Mouse (Mus musculus) bone marrow macrophage, adult 2 months (primary cell): Measurements from ENCODE around the gene Fam3a. TPM values are rescaled to one million over a fixed set of nuclear protein-coding genes. Genes with fewer than 3 reads are reported as not detected.

Source experiments
- H3K27ac ChIP-seq: 2 replicates; pipeline ENCODE4 v1.5.1; 2012; ENCODE audit warnings: low read depth, low read length; ENCODE audit not compliant: insufficient read depth
- H3K4me1 ChIP-seq: 2 replicates; pipeline ENCODE4 v1.6.1; 2012; ENCODE audit warnings: low read length; ENCODE audit not compliant: control insufficient read depth, insufficient read depth
- H3K4me3 ChIP-seq: 2 replicates; pipeline ENCODE4 v1.5.1; 2012; ENCODE audit warnings: mild to moderate bottlenecking, low read length, moderate library complexity; ENCODE audit not compliant: insufficient read depth
- CTCF ChIP-seq: IDR thresholded peaks from 2 replicates; pipeline ENCODE4 v1.5.1; 2012; ENCODE audit warnings: low read depth, mild to moderate bottlenecking, low read length, moderate library complexity
- POLR2A ChIP-seq: IDR thresholded peaks from 2 replicates; pipeline ENCODE4 v1.6.1; 2012; ENCODE audit warnings: mild to moderate bottlenecking, low read depth, low read length, borderline replicate concordance
- polyA plus RNA-seq: library from polyadenylated mRNA; stranded (reverse); fragments of >200 nt; gene quantifications from 2 replicates; pipeline ENCODE4 v1.2.4, GENCODE M21; 2012; ENCODE audit not compliant: missing spikeins, insufficient read depth, insufficient read length

The Fam3a gene
- polyA plus RNA-seq, 1 experiment = 26.8 TPM

DNA sequence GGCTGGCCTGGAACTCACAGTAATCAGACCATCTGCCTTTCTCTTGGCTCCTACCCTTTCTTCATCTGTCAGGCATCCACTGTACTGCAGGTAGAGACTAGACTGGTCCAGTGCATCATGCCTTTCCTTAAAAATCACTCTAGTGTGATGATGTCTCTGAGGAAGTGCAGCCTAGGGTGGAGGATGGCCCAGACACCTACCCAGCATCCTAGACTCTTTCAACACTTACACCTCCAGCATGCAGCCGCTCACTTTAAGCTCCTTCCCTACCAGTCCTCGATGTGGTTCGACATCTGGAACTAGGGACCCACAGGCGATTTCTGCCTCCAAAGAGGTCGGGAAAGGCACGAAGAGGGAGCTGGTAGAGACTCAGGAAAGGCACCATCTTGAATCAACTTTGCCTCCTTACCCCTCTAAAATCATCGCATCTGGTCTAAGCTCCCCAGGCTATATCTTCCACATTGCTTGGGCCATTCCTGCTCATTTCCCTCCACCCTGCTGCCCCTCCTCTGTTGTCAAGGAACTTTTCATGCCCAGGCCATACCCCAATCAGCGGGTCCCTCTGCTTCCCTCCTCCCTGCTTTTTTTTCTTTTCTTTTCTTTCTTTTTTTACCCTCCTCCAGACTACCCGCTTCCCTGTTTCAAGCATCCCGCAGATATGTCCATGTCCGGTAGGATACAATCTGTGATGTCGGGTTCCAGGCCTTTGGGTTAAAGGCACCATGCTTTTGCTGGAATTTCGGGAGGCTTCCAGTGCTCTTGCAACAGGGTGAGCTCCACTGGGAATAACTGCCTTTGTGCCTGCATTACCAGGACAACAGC lies 40.2 kb downstream of the Fam3a start:
- Histone ChIP-seq H3K27ac (no peak overlapping the region), H3K4me1 (no peaks in the 10 kb centered on the region), H3K4me3 (peak overlapping the region; percentile 77)
- TF ChIP-seq CTCF = no peak
- TF ChIP-seq POLR2A = no peak

Other genes starting within 250 kb of the Fam3a start
- not detected in 2 replicates for gene Tex28, start 225.4 kb downstream of the Fam3a start, polyA plus RNA-seq
- gene Tktl1, start 216.0 kb downstream of the Fam3a start, polyA plus RNA-seq = not detected in 2 replicates
- 326 and 442 TPM in 2 replicates for gene Flna, start 143.5 kb downstream of the Fam3a start, polyA plus RNA-seq
- 61.4 and 66.9 TPM in 2 replicates for gene Emd, start 138.6 kb downstream of the Fam3a start, polyA plus RNA-seq
- gene Rpl10, start 122.5 kb downstream of the Fam3a start, polyA plus RNA-seq = 136 and 172 TPM in 2 replicates
- gene Taz, start 111.4 kb downstream of the Fam3a start, polyA plus RNA-seq = 74.6 and 79.4 TPM in 2 replicates
- 274 and 292 TPM in 2 replicates for gene Dnase1l1, start 110.9 kb downstream of the Fam3a start, polyA plus RNA-seq
- 529 and 540 TPM in 2 replicates for gene Atp6ap1, start 96.2 kb downstream of the Fam3a start, polyA plus RNA-seq
- 160 and 185 TPM in 2 replicates for gene Gdi1, start 88.3 kb downstream of the Fam3a start, polyA plus RNA-seq
- 76.2 and 87.8 TPM in 2 replicates for gene Fam50a, start 80.2 kb downstream of the Fam3a start, polyA plus RNA-seq
- gene Plxna3, start 64.2 kb downstream of the Fam3a start, polyA plus RNA-seq = 2.5 and 3.8 TPM in 2 replicates
- gene Lage3, start 39.7 kb downstream of the Fam3a start, polyA plus RNA-seq = 45.1 and 50.3 TPM in 2 replicates
- 20.5 and 23.7 TPM in 2 replicates for gene Ubl4a, start 20.1 kb downstream of the Fam3a start, polyA plus RNA-seq
- 13.5 and 15.2 TPM in 2 replicates for gene Slc10a3, start 19.9 kb downstream of the Fam3a start, polyA plus RNA-seq
- gene Ikbkg, start within 50 bp of the Fam3a start, polyA plus RNA-seq = 28.4 and 34.5 TPM in 2 replicates
- 156 and 180 TPM in 2 replicates for gene G6pdx, start 35.9 kb upstream of the Fam3a start, polyA plus RNA-seq
- gene Gm6880, start 88.1 kb upstream of the Fam3a start, polyA plus RNA-seq = not detected in 2 replicates
- not detected in 2 replicates for gene Olfr1326-ps1, start 181.6 kb upstream of the Fam3a start, polyA plus RNA-seq
- gene Olfr1325, start 199.4 kb upstream of the Fam3a start, polyA plus RNA-seq = not detected in 2 replicates